8 mouse cellular contexts compared by ENCODE assay signal in genomic region chr9:122285146-122285832, GRCm38 (mm10). TPM values are rescaled to one million over a fixed set of nuclear protein-coding genes. Genes with fewer than 3 reads are reported as not detected.
A peak's percentile ranks its signal among the peaks of the same experiment; 100 is the strongest.
DNase-seq lines count a peak whose midpoint lies in the region; ATAC-seq and TF ChIP-seq lines count a peak whose summit lies in the region.

No protein-coding gene starts in this region.

- H3K9me3 ChIP-seq in heart, embryonic 16.5 days (replicated peaks; ENCODE audit: control insufficient read depth, low read length): no peaks in the 10 kb centered on the region
- H3K9me3 ChIP-seq in embryonic facial prominence, embryonic 11.5 days (replicated peaks; ENCODE audit: control insufficient read depth, low read length): no peaks in the 10 kb centered on the region
- no peaks in the 10 kb centered on the region for H3K9me3 ChIP-seq in midbrain, embryonic 16.5 days (replicated peaks; ENCODE audit: control insufficient read depth, low read length, poor library complexity, severe bottlenecking)

- no peak overlapping the region for H3K9ac ChIP-seq in heart, embryonic 16.5 days (ENCODE audit: low read length)
- H3K9ac ChIP-seq in embryonic facial prominence, embryonic 11.5 days (replicated peaks; ENCODE audit: low read length): no peak overlapping the region
- H3K9ac ChIP-seq in midbrain, embryonic 16.5 days (ENCODE audit: low read depth, low read length): no peak overlapping the region

- H3K27ac ChIP-seq in heart, embryonic 16.5 days (ENCODE audit: low read length): no peak overlapping the region
- H3K27ac ChIP-seq in embryonic facial prominence, embryonic 11.5 days (replicated peaks; ENCODE audit: low read depth, low read length): no peak overlapping the region; the same call in 1 of the 2 replicates
- no peak overlapping the region for H3K27ac ChIP-seq in kidney, adult 2 months (ENCODE audit: insufficient read depth, low read depth, low read length)
- H3K27ac ChIP-seq in midbrain, embryonic 16.5 days (ENCODE audit: low read length): no peak overlapping the region

- TF ChIP-seq POLR2A in kidney, adult 2 months (IDR thresholded peaks at IDR 0.05; ENCODE audit: low read depth, low read length): no peak

- intact Hi-C loops in heart, postnatal 25 days (cut with DNase I): no loop called here

- DNase-seq in heart, postnatal 25 days (ENCODE audit: low spot score): no peak
- peak; percentile 71 for DNase-seq in embryonic facial prominence, embryonic 11.5 days (ENCODE audit: low spot score)
- DNase-seq in kidney, adult 2 months: peak; percentile 38
- no peak for DNase-seq in layer of hippocampus, postnatal 25 days (ENCODE audit: extremely low spot score in 1 of 2, low spot score in 1 of 2)
- DNase-seq in gastrocnemius, postnatal 10 days: no peak
- no peak for DNase-seq in layer of hippocampus, adult 9-11 months

- no peak overlapping the region for H3K4me3 ChIP-seq in heart, embryonic 16.5 days (ENCODE audit: low read length)
- H3K4me3 ChIP-seq in embryonic facial prominence, embryonic 11.5 days (ENCODE audit: low read depth, low read length): no peak overlapping the region
- H3K4me3 ChIP-seq in kidney, adult 2 months (ENCODE audit: insufficient read depth, low read depth, low read length): no peak overlapping the region
- H3K4me3 ChIP-seq in midbrain, embryonic 16.5 days (ENCODE audit: low read depth, low read length): no peak overlapping the region

- peaks cover 3% of the 10 kb centered on the region; the same call in 1 of the 2 replicates for H3K4me1 ChIP-seq in heart, embryonic 16.5 days (ENCODE audit: control insufficient read depth, insufficient read depth, low read length)
- no peaks in the 10 kb centered on the region for H3K4me1 ChIP-seq in embryonic facial prominence, embryonic 11.5 days (ENCODE audit: control insufficient read depth, insufficient read depth, low read length)
- peaks cover 10% of the 10 kb centered on the region for H3K4me1 ChIP-seq in kidney, adult 2 months (ENCODE audit: control insufficient read depth, insufficient read depth, low read length)
- H3K4me1 ChIP-seq in midbrain, embryonic 16.5 days (ENCODE audit: control insufficient read depth, insufficient read depth, low read length): peaks cover 5% of the 10 kb centered on the region; the same call in 1 of the 2 replicates

- 31% methylated on average over 4 of the region's 11 CpGs for WGBS in heart, embryonic 16.5 days
- 10% methylated on average over 6 of the region's 11 CpGs for WGBS in embryonic facial prominence, embryonic 11.5 days
- 30% methylated on average over 4 of the region's 11 CpGs for WGBS in kidney, adult 2 months
- 14% methylated on average over 4 of the region's 11 CpGs for WGBS in midbrain, embryonic 16.5 days

- no peaks in the 10 kb centered on the region for H3K36me3 ChIP-seq in heart, embryonic 16.5 days (ENCODE audit: control insufficient read depth, insufficient read depth)
- H3K36me3 ChIP-seq in embryonic facial prominence, embryonic 11.5 days (replicated peaks; ENCODE audit: control insufficient read depth, insufficient read depth, low read depth, low read length): no peaks in the 10 kb centered on the region
- H3K36me3 ChIP-seq in kidney, adult 2 months (ENCODE audit: control insufficient read depth, insufficient read depth, low read length): no peaks in the 10 kb centered on the region
- H3K36me3 ChIP-seq in midbrain, embryonic 16.5 days (ENCODE audit: control insufficient read depth, insufficient read depth, low read length): no peaks in the 10 kb centered on the region

- TF ChIP-seq CTCF in kidney, adult 2 months (conservative IDR thresholded peaks at IDR 0.05; ENCODE audit: insufficient read depth, insufficient read length, low read depth, low read length): no peak; the same call in 1 of the 2 replicates

- H3K27me3 ChIP-seq in heart, embryonic 16.5 days (ENCODE audit: control insufficient read depth, insufficient read depth, low read length): no peaks in the 10 kb centered on the region
- H3K27me3 ChIP-seq in embryonic facial prominence, embryonic 11.5 days (ENCODE audit: control insufficient read depth, insufficient read depth, low read length): no peaks in the 10 kb centered on the region
- H3K27me3 ChIP-seq in kidney, adult 2 months (replicated peaks; ENCODE audit: control insufficient read depth, insufficient read depth, low read length): no peaks in the 10 kb centered on the region
- no peaks in the 10 kb centered on the region for H3K27me3 ChIP-seq in midbrain, embryonic 16.5 days (ENCODE audit: control insufficient read depth, insufficient read depth, low read depth, low read length)

- ATAC-seq in heart, embryonic 16.5 days (replicated peaks; ENCODE audit: extremely low read depth, insufficient read depth, low FRiP score): no peak
- ATAC-seq in embryonic facial prominence, embryonic 11.5 days (replicated peaks; ENCODE audit: insufficient number of reproducible peaks, low FRiP score, low TSS enrichment, low read depth): peak; percentile 27
- ATAC-seq in midbrain, embryonic 16.5 days: peak; percentile 25; the same call in 1 of the 2 replicates

- peak overlapping the region; percentile 6; the same call in 1 of the 2 replicates for H3K4me2 ChIP-seq in heart, embryonic 16.5 days (ENCODE audit: low read depth, low read length)
- H3K4me2 ChIP-seq in embryonic facial prominence, embryonic 11.5 days (ENCODE audit: low read depth, low read length): no peak overlapping the region
- H3K4me2 ChIP-seq in midbrain, embryonic 16.5 days (ENCODE audit: low read length): no peak overlapping the region

RNA-seq across cellular contexts. Expression of gene Ano10, which starts 8.9 kb away (rescaled TPM):
- polyA plus RNA-seq in heart, embryonic 16.5 days (2015; fragmentation: Nextera tagmentation; extraction: Ambion mirVana): 27.3 and 32.2 TPM in 2 replicates
- 100 to 1,000 TPM; 115 to 118 TPM for total RNA-seq in heart, postnatal 25 days (2021)
- polyA plus RNA-seq in embryonic facial prominence, embryonic 11.5 days (2014; fragmentation: Nextera tagmentation; extraction: Ambion mirVana): 35.2 and 40.1 TPM in 2 replicates
- polyA plus RNA-seq in kidney, adult 2 months (2012; rRNA removed): 50.6 and 54.4 TPM in 2 replicates
- polyA plus RNA-seq in midbrain, embryonic 16.5 days (2015; fragmentation: Nextera tagmentation; extraction: Ambion mirVana): 35.3 and 38.5 TPM in 2 replicates
- total RNA-seq in layer of hippocampus, postnatal 25 days (2021): 10 to 100 TPM; 22.1 to 24.9 TPM
- 10 to 100 TPM; 47.5 to 48.6 TPM for total RNA-seq in gastrocnemius, postnatal 10 days (2021)

Comparison
In these comparisons a context has a peak if more than half of its experiments do, and no peak if none do; other contexts are left out.
1. DNase-seq: peak in embryonic facial prominence, embryonic 11.5 days (single experiment) and kidney, adult 2 months (single experiment); none in heart, postnatal 25 days (single experiment), layer of hippocampus, postnatal 25 days (0 of 2), gastrocnemius, postnatal 10 days (single experiment) and layer of hippocampus, adult 9-11 months (single experiment).